Mouse (Mus musculus): Measurements from ENCODE around the gene Pla2g4f. TPM values are rescaled to one million over a fixed set of nuclear protein-coding genes. Genes with fewer than 3 reads are reported as not detected.

Gene Pla2g4f
- not detected in 2 replicates for polyA plus RNA-seq (2015; fragmentation: Nextera tagmentation; extraction: Ambion mirVana)

DNA sequence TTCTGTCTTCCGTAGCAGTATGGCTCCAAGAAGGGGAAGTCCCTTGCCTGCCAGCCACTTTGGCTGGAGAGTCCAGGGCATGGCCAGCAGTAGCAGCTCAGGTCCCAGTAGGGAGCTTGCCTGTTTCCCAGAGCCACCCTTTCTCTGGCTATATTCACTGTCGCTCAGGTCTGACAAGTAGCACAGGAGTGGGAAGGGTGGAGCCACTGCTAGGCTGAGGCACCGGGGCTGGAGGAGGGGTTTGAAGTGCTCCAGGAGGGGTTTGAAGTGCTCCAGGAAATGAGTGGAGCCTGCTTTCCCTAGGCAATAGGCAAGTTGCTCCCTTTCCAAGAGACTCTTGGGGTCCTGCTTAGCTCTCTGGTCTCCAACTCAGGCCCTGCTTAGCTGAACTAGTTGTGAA is at the start of gene Pla2g4f:
Gene Pla2g4f (minus strand): TSS at position 190 of the 400 bp plus-strand sequence.
- Histone ChIP-seq H3K9ac (no peak within 1 kb of the TSS), H3K36me3 (ENCODE audit: poor library complexity, severe bottlenecking) (peaks cover 36% of the 10 kb centered on the region), H3K27ac (no peak within 1 kb of the TSS), H3K27me3 (no peaks in the 10 kb centered on the region), H3K4me2 (no peak within 1 kb of the TSS), H3K9me3 (replicated peaks) (no peaks in the 10 kb centered on the region), H3K4me1 (no peaks in the 10 kb centered on the region), H3K4me3 (no peak within 1 kb of the TSS)
- no peak for ATAC-seq
- WGBS = 68% methylated on average over 3 of the region's 3 CpGs

DNA sequence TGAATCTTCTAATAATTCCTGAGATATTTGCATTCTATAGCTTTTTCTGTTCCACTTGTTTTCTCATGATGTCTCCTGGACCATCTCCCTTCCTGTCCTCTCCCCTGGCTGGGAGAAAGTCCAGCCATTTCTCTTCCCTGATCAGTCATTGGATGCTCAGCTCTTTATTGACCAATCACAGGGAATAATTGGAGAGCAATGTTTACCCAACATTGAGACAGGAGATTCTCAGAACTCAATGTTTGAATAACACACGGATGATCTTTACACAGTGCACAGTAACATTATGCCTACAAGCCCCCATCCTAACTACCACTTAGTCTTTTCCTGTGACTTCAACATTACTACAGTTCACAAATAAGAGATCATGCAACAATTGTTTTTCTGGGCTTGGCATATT is 46.5 kb upstream of the Pla2g4f start:
- Histone ChIP-seq H3K27me3 (no peaks in the 10 kb centered on the region), H3K4me2 (no peak overlapping the region), H3K36me3 (ENCODE audit: poor library complexity, severe bottlenecking) (peaks cover 71% of the 10 kb centered on the region), H3K9me3 (replicated peaks) (no peaks in the 10 kb centered on the region), H3K27ac (no peak overlapping the region), H3K4me3 (no peak overlapping the region), H3K9ac (no peak overlapping the region), H3K4me1 (no peaks in the 10 kb centered on the region)
- ATAC-seq = no peak
- WGBS = 82% methylated on average over 1 of the region's 1 CpGs

DNA sequence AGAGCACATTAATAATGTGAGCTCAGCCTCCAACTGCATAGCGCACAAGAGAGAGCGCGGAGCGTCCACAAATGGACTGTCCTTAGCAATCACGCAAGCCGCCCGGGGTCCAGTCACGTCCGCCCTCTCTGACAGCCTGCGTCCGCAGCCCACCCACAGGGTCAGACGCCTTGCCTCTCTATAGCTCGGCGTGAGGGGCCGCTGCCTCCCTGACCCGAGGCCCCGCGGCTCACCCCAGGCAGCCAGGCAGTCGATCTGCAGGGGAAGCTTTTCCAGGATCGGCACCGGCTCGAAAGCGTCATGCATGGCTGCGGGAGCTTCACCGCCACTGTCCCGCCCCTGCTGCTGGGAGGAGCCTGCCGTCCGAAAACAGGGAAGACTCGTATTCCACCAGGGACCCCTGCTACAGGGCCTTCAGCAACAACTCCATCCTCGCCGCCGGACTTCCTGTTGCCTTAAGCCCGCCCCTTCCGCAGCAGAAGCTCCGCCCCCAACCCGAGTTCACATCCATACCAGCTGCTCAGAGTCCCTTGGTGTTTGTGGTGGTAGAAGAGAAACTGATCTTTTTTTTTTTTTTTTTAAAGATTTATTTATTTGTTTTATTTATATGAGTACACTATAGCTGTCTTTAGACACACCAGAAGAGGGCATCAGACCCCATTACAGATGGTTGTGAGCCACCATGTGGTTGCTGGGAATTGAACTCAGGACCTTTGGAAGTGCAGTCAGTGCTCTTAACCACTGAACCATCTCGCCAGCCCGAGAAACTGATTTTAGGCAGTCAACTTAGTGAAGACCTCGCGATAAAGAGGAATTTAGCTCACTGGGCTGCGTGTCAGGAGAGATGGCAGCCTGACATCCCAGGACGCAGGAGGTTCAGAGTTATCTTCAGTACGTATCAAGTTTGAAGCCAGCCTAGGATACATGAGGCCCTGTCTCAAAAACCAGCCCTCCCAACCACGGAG is 39.0 kb upstream of the Pla2g4f start, which contains the start of gene Vps39:
Gene Vps39 (minus strand): TSS at position 456 of the 965 bp plus-strand sequence.
- peak within 1 kb of the TSS; percentile 95 for H3K4me3 ChIP-seq
- peak within 1 kb of the TSS; percentile 93 for H3K9ac ChIP-seq
- no peaks in the 10 kb centered on the region for H3K27me3 ChIP-seq
- no peaks in the 10 kb centered on the region for H3K9me3 ChIP-seq (replicated peaks)
- H3K36me3 ChIP-seq (ENCODE audit: poor library complexity, severe bottlenecking) = peaks cover 50% of the 10 kb centered on the region
- peak; percentile 98 for ATAC-seq
- peaks cover 16% of the 10 kb centered on the region for H3K4me1 ChIP-seq
- peak within 1 kb of the TSS; percentile 69 for H3K27ac ChIP-seq
- 12% methylated on average over 44 of the region's 44 CpGs for WGBS
- peak within 1 kb of the TSS; percentile 83 for H3K4me2 ChIP-seq

DNA sequence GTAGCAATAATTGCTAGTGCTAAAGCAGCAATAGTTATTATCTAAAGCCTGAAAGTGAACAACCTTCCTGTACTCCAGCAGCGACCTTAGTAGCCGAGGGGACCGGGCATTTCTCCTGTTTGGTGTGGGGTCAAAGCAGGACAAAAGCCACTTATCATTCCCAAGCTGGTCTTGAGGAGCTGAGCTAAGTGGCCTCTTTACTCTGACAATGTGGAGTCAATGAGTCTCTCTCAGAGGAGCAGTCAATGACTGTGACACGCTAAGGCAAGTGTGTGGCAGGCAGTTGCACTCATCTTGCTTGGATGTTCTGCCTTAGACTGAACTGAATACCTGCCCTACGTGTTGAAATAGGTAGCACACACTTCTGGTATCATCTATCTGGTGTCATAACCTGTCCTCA is 37.4 kb upstream of the Pla2g4f start:
- no peak overlapping the region for H3K4me3 ChIP-seq
- WGBS = 79% methylated on average over 5 of the region's 5 CpGs
- no peaks in the 10 kb centered on the region for H3K27me3 ChIP-seq
- H3K9ac ChIP-seq = 0 out of 2 replicates have a peak overlapping the region, but pooled peaks have one; percentile 16
- H3K4me1 ChIP-seq = peaks cover 16% of the 10 kb centered on the region
- ATAC-seq = no peak
- no peak overlapping the region for H3K27ac ChIP-seq
- peak overlapping the region; percentile 83; the same call in 1 of the 2 replicates for H3K4me2 ChIP-seq
- H3K9me3 ChIP-seq (replicated peaks) = no peaks in the 10 kb centered on the region
- peaks cover 53% of the 10 kb centered on the region for H3K36me3 ChIP-seq (ENCODE audit: poor library complexity, severe bottlenecking)

DNA sequence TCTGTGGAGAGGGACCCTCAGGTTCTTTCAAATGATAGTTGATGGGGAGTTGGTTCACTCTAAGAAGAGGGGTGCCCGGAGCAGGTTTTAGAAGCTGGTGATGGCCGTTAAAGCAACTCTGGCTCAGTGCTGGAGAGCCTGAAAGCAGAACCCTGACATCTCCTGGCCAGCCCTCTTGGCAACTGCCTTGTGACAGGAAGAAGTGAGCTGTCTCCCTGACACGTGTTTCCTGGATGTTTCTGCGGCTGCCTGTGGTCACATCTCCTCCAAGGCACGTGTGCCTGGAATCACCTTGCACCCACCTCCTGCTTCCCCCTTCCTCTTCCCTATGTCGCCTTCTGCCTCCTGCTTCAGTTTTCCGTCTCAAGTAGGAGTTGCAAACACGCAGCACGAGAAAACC is 34.2 kb upstream of the Pla2g4f start:
- no peak overlapping the region for H3K4me2 ChIP-seq
- no peaks in the 10 kb centered on the region for H3K9me3 ChIP-seq (replicated peaks)
- H3K4me1 ChIP-seq = peaks cover 16% of the 10 kb centered on the region
- H3K9ac ChIP-seq = no peak overlapping the region
- ATAC-seq = no peak
- H3K4me3 ChIP-seq = no peak overlapping the region
- H3K27ac ChIP-seq = no peak overlapping the region
- H3K36me3 ChIP-seq (ENCODE audit: poor library complexity, severe bottlenecking) = peaks cover 64% of the 10 kb centered on the region
- no peaks in the 10 kb centered on the region for H3K27me3 ChIP-seq
- WGBS = 90% methylated on average over 9 of the region's 9 CpGs

DNA sequence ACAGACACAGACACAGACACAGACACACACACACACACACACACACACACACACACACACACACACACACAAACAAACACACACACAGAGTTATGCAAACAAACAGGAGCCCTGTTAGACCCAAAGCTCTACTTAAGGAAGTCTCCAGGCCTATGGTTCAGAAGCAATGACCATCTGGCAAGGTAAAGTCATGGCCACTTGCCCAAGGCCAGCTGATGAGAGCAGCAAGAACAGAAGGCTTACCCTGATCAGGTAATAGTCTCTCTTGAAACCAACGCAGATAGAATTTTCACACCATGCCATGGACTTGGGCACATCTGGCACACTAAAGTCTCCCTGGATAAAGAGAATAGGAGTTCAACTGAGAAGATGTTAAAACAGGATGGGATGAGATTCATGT is 27.8 kb upstream of the Pla2g4f start:
- Histone ChIP-seq H3K27me3 (no peaks in the 10 kb centered on the region), H3K27ac (no peak overlapping the region), H3K4me2 (no peak overlapping the region), H3K36me3 (ENCODE audit: poor library complexity, severe bottlenecking) (peaks cover 98% of the 10 kb centered on the region), H3K4me3 (no peak overlapping the region), H3K9ac (no peak overlapping the region), H3K9me3 (replicated peaks) (no peaks in the 10 kb centered on the region), H3K4me1 (no peaks in the 10 kb centered on the region)
- 94% methylated on average over 1 of the region's 1 CpGs for WGBS
- no peak for ATAC-seq

DNA sequence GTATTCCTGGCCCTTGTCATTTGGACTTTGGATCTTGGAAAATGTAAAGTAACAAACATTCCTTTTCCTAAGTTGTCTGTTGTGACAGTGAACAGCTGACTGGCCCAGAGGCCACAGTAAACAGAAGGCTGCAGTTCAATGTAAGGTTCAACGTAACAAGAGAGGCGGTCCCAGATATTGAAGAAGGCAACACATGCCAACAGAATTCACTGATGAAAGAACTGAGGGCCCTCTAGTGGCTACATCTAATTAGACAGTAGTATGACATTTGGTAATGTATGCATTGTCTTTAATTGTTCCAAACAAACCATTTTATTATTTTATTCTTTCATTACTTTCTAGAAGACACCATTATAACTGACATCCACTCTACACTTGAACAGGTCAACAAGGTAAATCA is 23.9 kb upstream of the Pla2g4f start:
- Histone ChIP-seq H3K4me3 (no peak overlapping the region), H3K4me2 (no peak overlapping the region), H3K27ac (no peak overlapping the region), H3K4me1 (no peaks in the 10 kb centered on the region), H3K36me3 (ENCODE audit: poor library complexity, severe bottlenecking) (peaks cover 92% of the 10 kb centered on the region), H3K9me3 (replicated peaks) (no peaks in the 10 kb centered on the region), H3K9ac (no peak overlapping the region), H3K27me3 (no peaks in the 10 kb centered on the region)
- ATAC-seq = no peak
- WGBS = 74% methylated on average over 2 of the region's 2 CpGs

DNA sequence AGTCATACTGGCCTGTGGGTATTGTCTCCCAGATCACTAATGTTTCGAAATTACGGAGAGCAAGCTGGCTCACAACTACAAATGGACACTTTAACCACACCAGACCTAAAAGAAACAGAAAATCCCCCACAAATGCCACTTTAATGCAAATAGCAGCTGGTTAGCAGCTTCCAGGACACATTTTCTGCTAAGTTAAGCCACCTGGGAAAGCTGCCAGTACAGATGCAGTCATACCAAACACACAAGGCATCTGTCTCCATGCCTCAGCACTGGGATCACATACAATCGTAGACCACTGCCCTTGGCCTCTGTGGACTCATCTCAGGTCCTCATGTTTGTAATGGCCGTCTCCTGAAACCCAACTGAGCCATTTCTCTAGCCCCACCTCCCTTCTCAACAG is 17.6 kb upstream of the Pla2g4f start:
- H3K9ac ChIP-seq = no peak overlapping the region
- peaks cover 84% of the 10 kb centered on the region for H3K36me3 ChIP-seq (ENCODE audit: poor library complexity, severe bottlenecking)
- H3K4me1 ChIP-seq = no peaks in the 10 kb centered on the region
- H3K4me3 ChIP-seq = no peak overlapping the region
- no peak overlapping the region for H3K27ac ChIP-seq
- no peaks in the 10 kb centered on the region for H3K27me3 ChIP-seq
- ATAC-seq = no peak
- H3K4me2 ChIP-seq = no peak overlapping the region
- WGBS = 95% methylated on average over 4 of the region's 4 CpGs
- no peaks in the 10 kb centered on the region for H3K9me3 ChIP-seq (replicated peaks)

DNA sequence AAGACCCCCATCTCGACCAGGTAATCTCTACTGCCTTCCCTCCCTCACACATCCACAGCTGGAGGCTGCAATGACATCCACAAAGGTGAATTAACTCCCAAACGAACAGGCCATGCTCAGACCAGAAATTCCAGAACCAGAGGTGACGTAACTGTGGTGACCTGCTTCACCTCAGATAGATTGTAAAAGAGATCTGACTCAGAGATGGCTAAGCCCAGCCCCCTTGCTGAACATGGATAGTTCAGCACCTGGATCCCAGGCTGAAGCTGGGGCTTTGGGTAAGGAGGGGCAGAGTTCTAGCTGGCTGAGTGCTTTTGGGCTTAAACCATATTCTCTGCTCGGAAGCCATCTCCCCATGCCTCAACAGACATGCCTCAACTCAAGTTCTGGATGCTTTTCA is 1.1 kb upstream of the Pla2g4f start:
- H3K27me3 ChIP-seq = no peaks in the 10 kb centered on the region
- H3K4me2 ChIP-seq = no peak overlapping the region
- H3K4me3 ChIP-seq = no peak overlapping the region
- no peaks in the 10 kb centered on the region for H3K4me1 ChIP-seq
- 78% methylated on average over 4 of the region's 4 CpGs for WGBS
- H3K9ac ChIP-seq = no peak overlapping the region
- no peak overlapping the region for H3K27ac ChIP-seq
- H3K36me3 ChIP-seq (ENCODE audit: poor library complexity, severe bottlenecking) = peaks cover 47% of the 10 kb centered on the region
- ATAC-seq = no peak
- no peaks in the 10 kb centered on the region for H3K9me3 ChIP-seq (replicated peaks)

DNA sequence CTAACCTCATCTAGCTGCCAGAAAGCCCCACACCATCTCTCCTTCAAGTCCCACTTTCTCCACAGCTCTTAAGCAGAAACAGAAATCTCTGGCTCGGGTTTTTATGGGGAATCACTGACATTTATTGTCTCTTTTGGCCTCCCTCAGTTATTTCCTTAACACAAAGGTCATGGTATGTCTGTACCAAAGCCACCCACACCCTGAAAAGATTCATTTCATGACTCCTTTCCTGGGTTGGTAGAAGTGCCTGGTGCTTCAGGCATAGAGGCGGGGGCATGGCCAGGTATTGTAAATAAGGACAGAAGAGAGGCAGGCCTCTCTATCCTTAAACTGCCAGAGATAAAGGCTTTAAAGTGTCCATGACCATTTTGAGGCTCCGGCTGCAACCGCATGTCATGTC is 522 bp upstream of the Pla2g4f start:
- Histone ChIP-seq H3K9me3 (replicated peaks) (no peaks in the 10 kb centered on the region), H3K4me2 (no peak overlapping the region), H3K27ac (no peak overlapping the region), H3K36me3 (ENCODE audit: poor library complexity, severe bottlenecking) (peaks cover 41% of the 10 kb centered on the region), H3K4me3 (no peak overlapping the region), H3K4me1 (no peaks in the 10 kb centered on the region), H3K9ac (no peak overlapping the region), H3K27me3 (no peaks in the 10 kb centered on the region)
- 89% methylated on average over 4 of the region's 4 CpGs for WGBS
- ATAC-seq = no peak

DNA sequence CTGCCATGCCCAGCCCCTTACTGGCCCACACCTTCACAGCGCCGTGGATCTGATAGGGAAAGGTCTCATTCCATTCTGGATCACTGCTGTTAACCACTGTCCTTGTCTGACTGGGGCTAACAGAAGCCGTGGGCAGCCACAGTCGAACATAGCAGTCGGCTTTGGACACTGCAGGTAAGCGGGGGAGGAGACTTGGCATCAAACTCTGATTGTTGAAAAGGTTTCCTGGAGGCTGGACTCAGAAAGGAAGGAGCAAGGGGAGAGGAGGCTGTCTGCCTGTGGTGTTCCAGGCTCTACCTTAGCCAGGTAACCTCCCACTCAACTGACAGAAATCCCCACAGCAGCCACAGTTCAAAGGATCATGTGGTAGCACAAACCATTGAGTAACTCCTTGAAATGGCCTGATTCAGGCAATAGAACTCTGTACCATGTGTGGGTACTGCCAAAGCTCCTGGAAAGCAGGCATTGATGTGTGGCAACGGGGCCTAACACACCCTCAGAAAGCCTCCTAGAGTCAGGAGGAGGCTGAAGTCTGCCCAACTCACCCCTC is 1.6 kb downstream of the Pla2g4f start:
- 89% methylated on average over 7 of the region's 7 CpGs for WGBS
- H3K9ac ChIP-seq = no peak overlapping the region
- H3K4me2 ChIP-seq = no peak overlapping the region
- H3K9me3 ChIP-seq (replicated peaks) = no peaks in the 10 kb centered on the region
- no peaks in the 10 kb centered on the region for H3K4me1 ChIP-seq
- no peaks in the 10 kb centered on the region for H3K27me3 ChIP-seq
- H3K36me3 ChIP-seq (ENCODE audit: poor library complexity, severe bottlenecking) = peaks cover 19% of the 10 kb centered on the region
- ATAC-seq = no peak
- H3K27ac ChIP-seq = no peak overlapping the region
- H3K4me3 ChIP-seq = no peak overlapping the region

DNA sequence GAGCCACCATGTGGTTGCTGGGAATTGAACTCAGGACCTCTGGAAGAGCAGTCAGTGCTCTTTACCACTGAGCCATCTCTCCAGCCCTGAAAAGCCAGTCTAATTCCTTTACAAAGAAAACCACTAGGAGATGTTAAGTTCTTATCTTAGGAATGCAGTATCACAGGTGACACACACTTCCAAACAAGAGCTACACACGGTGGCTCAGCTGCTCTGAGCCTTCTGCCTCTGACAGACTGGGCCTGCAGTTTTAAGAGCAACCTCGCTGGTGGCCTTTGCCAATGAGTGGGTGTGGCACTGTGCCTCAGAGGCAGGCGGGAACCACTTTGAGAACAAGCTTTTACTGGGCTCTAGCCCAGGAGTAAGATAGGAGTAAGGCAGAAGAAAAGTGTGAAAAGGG is 9.9 kb downstream of the Pla2g4f start:
- no peak for ATAC-seq
- H3K27ac ChIP-seq = no peak overlapping the region
- H3K4me3 ChIP-seq = no peak overlapping the region
- H3K4me1 ChIP-seq = no peaks in the 10 kb centered on the region
- H3K9ac ChIP-seq = no peak overlapping the region
- H3K9me3 ChIP-seq (replicated peaks) = no peaks in the 10 kb centered on the region
- H3K27me3 ChIP-seq = no peaks in the 10 kb centered on the region
- H3K4me2 ChIP-seq = no peak overlapping the region
- no peaks in the 10 kb centered on the region for H3K36me3 ChIP-seq (ENCODE audit: poor library complexity, severe bottlenecking)
- 41% methylated on average over 3 of the region's 3 CpGs for WGBS

Data from forebrain, embryonic 13.5 days (tissue).